Mouse (Mus musculus): ENCODE data around the gene Hist3h2a.
A peak's percentile ranks its signal among the peaks of the same experiment; 100 is the strongest.

The Hist3h2a gene

DNA sequence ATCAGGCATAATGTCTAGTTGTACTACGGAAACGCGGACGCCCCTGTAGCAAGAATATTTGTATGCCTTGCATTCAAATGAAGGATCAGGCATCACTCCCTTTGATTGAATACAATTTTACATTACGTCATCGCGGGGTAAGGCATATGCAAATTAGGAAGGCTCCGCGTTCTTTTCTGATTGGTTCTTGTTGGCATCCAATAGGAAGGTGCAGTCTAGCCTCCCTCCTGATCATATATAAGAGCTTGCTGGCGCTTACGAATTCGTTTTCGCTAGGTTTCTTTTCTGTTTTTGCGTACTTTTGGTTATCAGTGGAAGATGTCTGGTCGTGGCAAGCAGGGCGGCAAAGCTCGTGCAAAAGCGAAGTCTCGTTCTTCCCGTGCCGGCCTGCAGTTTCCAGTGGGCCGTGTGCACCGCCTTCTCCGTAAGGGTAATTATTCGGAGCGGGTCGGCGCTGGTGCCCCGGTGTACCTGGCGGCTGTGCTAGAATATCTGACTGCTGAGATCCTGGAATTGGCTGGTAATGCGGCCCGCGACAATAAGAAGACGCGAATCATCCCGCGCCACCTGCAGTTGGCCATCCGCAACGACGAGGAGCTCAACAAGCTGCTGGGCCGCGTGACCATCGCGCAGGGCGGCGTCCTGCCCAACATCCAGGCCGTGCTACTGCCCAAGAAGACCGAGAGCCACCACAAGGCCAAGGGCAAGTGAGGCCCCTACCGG is at the start of gene Hist3h2a, which contains the start of gene Trim17:
Gene Hist3h2a, plus strand, starts transcription at position 266 of the 723 bp plus-strand sequence.
Gene Trim17, plus strand, starts transcription at position 266 of the 723 bp plus-strand sequence.
- peak; percentile 83 for DNase-seq (ENCODE audit: low spot score)

- no peak for DNase-seq (ENCODE audit: low spot score)
Measured at GRCm38 (mm10) chr11:58904838-58905237, 49.6 kb upstream of the Hist3h2a start.

GRCm38 (mm10) chr11:58913776-58914175 is 40.7 kb upstream of the Hist3h2a start:
- no peak for DNase-seq (ENCODE audit: low spot score)

DNA sequence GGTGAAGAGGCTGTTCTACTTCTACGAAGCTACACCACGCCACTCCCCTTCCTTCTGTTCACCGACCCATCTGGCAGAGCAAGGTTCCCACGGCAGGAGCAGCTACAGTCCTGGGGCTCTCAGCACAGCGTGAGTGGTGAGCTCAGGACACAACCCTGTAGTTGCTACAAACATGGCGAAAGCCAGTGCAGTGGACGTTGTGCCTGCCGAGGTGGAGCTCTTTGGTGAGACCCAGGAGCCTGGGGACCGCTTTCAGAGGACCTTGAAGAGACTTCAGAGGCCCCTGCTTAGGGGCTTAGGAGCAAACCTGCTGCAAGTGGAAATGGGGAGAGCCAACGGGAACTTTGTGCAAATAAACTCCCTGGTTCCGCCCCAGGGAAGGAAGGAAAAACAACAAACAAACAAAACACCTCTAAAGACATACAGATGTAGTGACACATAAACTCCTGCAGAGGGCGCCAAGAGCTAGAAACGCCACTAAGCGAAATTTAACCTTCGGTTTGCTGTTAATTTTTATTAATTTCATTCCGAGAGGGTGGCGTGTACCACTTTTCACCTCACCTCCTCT is 39.9 kb upstream of the Hist3h2a start:
- DNase-seq (ENCODE audit: low spot score), result peak; percentile 14

GRCm38 (mm10) chr11:58916879-58917744 is 37.4 kb upstream of the Hist3h2a start:
- peak; percentile 28 for DNase-seq (ENCODE audit: low spot score)

GRCm38 (mm10) chr11:58917745-58918366 is 36.6 kb upstream of the Hist3h2a start, which contains the start of gene Btnl10:
TSS of gene Btnl10 (plus strand) at chr11:58917908.
- no peak for DNase-seq (ENCODE audit: low spot score)

DNA sequence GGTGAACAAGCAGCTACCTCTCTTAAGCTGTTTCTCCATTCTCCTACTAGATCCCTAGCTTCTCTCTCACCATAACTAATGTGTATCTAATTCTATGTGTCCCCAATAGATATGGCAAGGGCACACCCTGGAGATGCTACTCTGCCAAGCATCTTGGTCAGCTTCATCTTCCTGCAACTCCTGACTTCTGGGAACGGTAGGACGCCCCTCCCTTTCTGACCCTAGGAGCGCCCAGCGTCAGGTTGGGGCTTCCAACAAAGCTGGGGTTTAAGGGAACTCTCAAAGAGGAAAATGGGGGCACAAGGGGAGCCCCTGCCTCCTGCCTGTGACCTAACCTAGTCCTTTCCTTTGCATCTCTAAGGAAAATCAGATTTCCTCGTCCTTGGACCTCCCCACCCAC is 35.7 kb upstream of the Hist3h2a start:
- DNase-seq (ENCODE audit: low spot score), result no peak

- no peak for DNase-seq (ENCODE audit: low spot score)
Measured at GRCm38 (mm10) chr11:58922420-58922819, 32.1 kb upstream of the Hist3h2a start.

- no peak for DNase-seq (ENCODE audit: low spot score)
Measured at GRCm38 (mm10) chr11:58926651-58927050, 27.8 kb upstream of the Hist3h2a start.

GRCm38 (mm10) chr11:58927053-58927452 is 27.4 kb upstream of the Hist3h2a start:
- no peak for DNase-seq (ENCODE audit: low spot score)

GRCm38 (mm10) chr11:58927790-58928651 is 26.5 kb upstream of the Hist3h2a start:
- DNase-seq (ENCODE audit: low spot score), result peak; percentile 41

DNA sequence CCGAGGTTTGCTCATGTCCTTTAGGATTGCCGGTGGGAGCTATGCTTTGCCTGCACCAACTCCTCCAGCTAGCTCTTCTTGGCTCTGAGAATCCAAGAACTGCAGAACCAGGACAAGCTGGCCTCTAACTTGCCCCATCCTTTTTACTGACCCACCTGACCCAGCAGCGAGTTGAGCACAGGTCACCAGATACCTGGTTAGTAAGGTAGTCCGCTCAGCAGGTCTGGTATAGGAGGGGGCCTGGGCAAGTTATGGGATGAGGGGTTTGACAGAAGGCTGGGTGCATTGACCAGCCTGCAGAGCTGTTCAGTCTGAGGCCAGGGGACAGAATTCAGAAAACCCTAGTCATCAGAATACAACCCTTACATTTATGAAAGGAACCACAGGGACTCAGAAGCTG is 25.4 kb upstream of the Hist3h2a start:
- no peak for DNase-seq (ENCODE audit: low spot score)

GRCm38 (mm10) chr11:58929641-58930040 is 24.8 kb upstream of the Hist3h2a start:
- no peak for DNase-seq (ENCODE audit: low spot score)

DNA sequence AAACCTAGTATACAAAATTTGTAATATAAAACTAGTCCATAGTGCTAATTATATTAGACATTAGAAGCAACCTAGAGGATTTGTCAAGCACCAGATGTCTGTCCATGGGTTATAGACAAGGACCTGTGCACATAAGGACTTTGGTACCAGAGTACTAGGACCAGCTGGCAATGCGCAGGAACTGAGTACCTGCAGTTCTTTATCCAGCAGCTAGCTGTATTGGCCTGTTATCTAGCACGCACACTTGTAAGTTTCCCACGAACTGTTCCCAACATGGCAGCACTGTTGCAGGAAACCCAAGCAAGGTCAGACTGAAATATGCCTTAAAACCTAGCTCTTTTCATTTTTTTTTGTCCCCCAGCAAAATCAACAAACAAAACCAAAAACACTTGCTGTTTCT is 24.2 kb upstream of the Hist3h2a start:
- DNase-seq (ENCODE audit: low spot score), result no peak

DNA sequence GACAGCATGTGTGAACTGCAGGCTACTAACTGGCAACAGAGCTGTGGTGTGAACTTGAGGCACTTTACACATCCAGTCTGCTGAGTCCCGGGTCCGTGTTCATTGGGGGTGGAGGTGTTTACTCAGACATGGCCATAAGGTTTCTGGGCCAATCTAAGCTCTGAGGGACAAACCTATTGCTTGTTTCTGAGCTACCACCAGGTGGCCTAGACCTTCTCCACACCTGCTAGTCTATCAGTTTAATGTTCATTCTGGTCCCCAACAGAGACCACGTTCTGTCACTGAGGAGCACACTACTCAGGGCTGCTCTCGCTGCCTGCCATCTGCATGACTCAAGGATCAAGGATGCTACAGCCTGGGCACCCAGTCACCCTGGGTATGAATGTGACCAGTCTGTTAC is 22.9 kb upstream of the Hist3h2a start:
- DNase-seq (ENCODE audit: low spot score), result no peak

DNA sequence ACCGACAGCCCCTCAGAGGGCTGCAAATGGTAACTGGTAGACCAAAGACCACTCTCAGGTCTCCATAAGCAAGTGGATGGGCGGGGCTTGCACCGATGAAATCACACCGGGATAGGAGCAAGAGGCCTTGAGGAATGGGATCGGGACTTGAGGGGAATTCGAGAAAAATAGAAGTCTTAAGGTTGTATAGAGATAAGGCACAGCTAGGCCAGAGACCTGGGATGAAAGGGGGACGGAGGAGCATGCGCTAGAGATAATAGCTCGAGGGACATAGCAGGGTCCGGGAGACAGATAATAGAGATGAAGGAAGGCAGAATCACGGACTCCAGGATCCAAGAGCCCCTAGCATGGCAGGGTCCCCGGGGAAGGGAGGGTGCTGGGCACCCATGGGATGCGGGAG is 16.6 kb upstream of the Hist3h2a start:
- DNase-seq (ENCODE audit: low spot score), result no peak

GRCm38 (mm10) chr11:58938322-58939087 is 16.0 kb upstream of the Hist3h2a start, which contains the start of gene Rnf187:
TSS of gene Rnf187 (minus strand) at chr11:58938916.
- DNase-seq (ENCODE audit: low spot score), result peak; percentile 91

DNA sequence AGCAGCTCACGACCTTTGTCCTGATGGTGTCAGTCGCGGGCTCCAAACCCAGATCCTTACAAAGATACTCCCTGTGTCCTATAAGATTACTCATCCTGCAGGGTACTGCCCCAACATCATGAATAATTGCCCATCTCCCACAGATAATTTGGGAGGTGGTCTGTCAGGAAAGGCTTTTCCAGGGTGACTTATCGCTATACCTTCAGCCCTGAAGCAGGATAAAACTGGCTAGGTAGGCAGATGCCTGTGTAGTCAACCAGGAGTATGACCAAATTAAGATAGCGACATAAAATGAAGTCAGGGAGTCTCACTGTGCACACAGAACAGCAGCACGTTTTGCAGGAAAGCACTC is 15.4 kb upstream of the Hist3h2a start:
- no peak for DNase-seq (ENCODE audit: low spot score)

DNA sequence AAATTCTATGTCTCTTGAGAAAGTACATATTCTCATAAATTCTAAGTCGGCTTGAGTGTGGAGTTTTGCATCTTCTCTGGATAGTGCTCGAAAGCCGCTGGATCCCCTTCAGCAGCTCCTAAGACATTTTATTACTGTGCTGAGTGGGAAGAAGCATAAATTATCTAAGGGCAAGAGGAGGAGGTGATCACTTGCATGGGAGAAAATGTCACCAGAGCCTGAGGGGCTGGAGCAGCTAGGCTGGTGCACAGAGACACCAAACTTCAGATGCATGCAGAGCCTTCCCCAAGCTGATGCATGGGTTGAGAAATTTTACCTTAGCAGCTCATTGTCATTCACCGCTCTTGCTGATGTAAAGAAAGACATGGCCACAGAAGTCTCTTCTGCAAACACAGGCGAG is 10.3 kb upstream of the Hist3h2a start:
- DNase-seq (ENCODE audit: low spot score), result no peak

DNA sequence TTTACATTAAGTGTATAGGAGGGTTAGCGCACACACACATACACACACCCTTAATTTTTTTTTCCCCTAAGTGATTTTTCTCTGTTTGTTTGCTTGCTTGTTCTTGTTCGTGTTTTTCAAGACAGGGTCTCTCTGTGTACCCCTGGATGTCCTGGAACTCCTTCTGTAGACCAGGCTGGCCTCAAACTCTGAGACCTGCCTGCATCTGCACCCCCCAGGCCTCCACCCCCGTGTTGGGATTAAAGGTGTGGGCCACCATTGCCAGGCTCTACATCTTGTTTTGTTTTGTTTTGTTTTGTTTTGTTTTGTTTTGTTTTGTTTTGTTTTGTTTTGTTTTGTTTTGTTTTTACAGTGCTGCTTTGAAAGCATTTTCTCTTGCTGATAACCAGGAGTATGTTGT is 7.2 kb upstream of the Hist3h2a start:
- no peak for DNase-seq (ENCODE audit: low spot score)

All from urinary bladder, postnatal 14 days (tissue).